In genomic region chr8:117670461-117670860, GRCm38 (mm10) we compare ENCODE assay signal across 19 mouse cellular contexts. TPM values are rescaled to one million over a fixed set of nuclear protein-coding genes. Genes with fewer than 3 reads are reported as not detected.
DNase-seq lines count a peak whose midpoint lies in the region.
"Had no signal": no experiment of that assay in that cellular context is flagged by ENCODE, and none has a peak within 500 bp of the region (broad histone marks: within the 10 kb centered on the region; RNA-seq: fewer than 3 reads in every experiment).

No protein-coding gene starts in this region.

- no peaks in the 10 kb centered on the region; the same call in 1 of the 2 replicates for H3K27me3 ChIP-seq in limb, embryonic 10.5 days (ENCODE audit: low read depth, poor library complexity, severe bottlenecking)
- no peaks in the 10 kb centered on the region for H3K27me3 ChIP-seq in midbrain, embryonic 10.5 days (ENCODE audit: low read depth, poor library complexity, severe bottlenecking)
- H3K27me3 ChIP-seq: forebrain, embryonic 12.5 days; midbrain, embryonic 13.5 days; neural tube, embryonic 15.5 days had no signal

- no peaks in the 10 kb centered on the region for H3K36me3 ChIP-seq in limb, embryonic 10.5 days
- no peaks in the 10 kb centered on the region for H3K36me3 ChIP-seq in midbrain, embryonic 10.5 days
- H3K36me3 ChIP-seq: forebrain, embryonic 12.5 days; hindbrain, embryonic 10.5 days; liver, embryonic 13.5 days; midbrain, embryonic 13.5 days; neural tube, embryonic 15.5 days had no signal

- 2% methylated on average over 11 of the region's 11 CpGs for WGBS in limb, embryonic 10.5 days
- 63% methylated on average over 11 of the region's 11 CpGs for WGBS in midbrain, embryonic 10.5 days

- peak overlapping the region; percentile 66; the same call in 1 of the 2 replicates for H3K27ac ChIP-seq in limb, embryonic 10.5 days
- H3K27ac ChIP-seq in midbrain, embryonic 10.5 days (replicated peaks): no peak overlapping the region
- H3K27ac ChIP-seq: forebrain, embryonic 12.5 days; gastrocnemius, adult 2 months; hindbrain, embryonic 10.5 days; liver, embryonic 13.5 days; midbrain, embryonic 13.5 days; neural tube, embryonic 15.5 days had no signal

- H3K4me1 ChIP-seq in limb, embryonic 10.5 days: peaks cover 36% of the 10 kb centered on the region
- H3K4me1 ChIP-seq in midbrain, embryonic 10.5 days: peaks cover 7% of the 10 kb centered on the region

- no peaks in the 10 kb centered on the region for H3K9me3 ChIP-seq in limb, embryonic 10.5 days (replicated peaks)
- no peaks in the 10 kb centered on the region for H3K9me3 ChIP-seq in midbrain, embryonic 10.5 days (replicated peaks)
- H3K9me3 ChIP-seq: forebrain, embryonic 12.5 days; hindbrain, embryonic 10.5 days; liver, embryonic 13.5 days; midbrain, embryonic 13.5 days; neural tube, embryonic 15.5 days had no signal

- peak; percentile 28 for DNase-seq in ZHBTc4 (ENCODE audit: low read depth, low spot score)
- DNase-seq in embryo, embryonic 10.5 days (ENCODE audit: low spot score): peak; percentile 50
- peak; percentile 81 for DNase-seq in fat pad, adult 2 months (ENCODE audit: extremely low read depth, low read depth, low spot score)
- DNase-seq in limb, embryonic 10.5 days (ENCODE audit: low spot score): peak; percentile 73
- no peak for DNase-seq in midbrain, embryonic 10.5 days (ENCODE audit: low spot score)
- no peak for DNase-seq in urinary bladder, postnatal 25 days (ENCODE audit: low spot score)
- no peak for DNase-seq in adrenal gland, postnatal 4 days (ENCODE audit: low spot score in 2 of 2)
- DNase-seq: cerebellum, adult 9-10 months; gastrocnemius, adult 2 months; heart, adult 11 months; liver, embryonic 13.5 days; thymus, postnatal 25 days had no signal

- peak overlapping the region; percentile 29 for H3K4me3 ChIP-seq in limb, embryonic 10.5 days
- no peak overlapping the region for H3K4me3 ChIP-seq in midbrain, embryonic 10.5 days
- H3K4me3 ChIP-seq: forebrain, embryonic 12.5 days; gastrocnemius, adult 2 months; hindbrain, embryonic 10.5 days; liver, embryonic 13.5 days; midbrain, embryonic 13.5 days; neural tube, embryonic 15.5 days had no signal

RNA-seq across cellular contexts. Expression of gene Sdr42e1, which starts 3.0 kb away (rescaled TPM):
- polyA plus RNA-seq in limb, embryonic 10.5 days (2016; fragmentation: Nextera tagmentation; extraction: Ambion mirVana): 0.64 and 0.78 TPM in 2 replicates
- 0.46 and 0.65 TPM in 2 replicates for polyA plus RNA-seq in midbrain, embryonic 10.5 days (2016; fragmentation: Nextera tagmentation; extraction: Ambion mirVana)
- total RNA-seq in adrenal gland, postnatal 4 days (2021): 1 to 10 TPM; 1.8 to 2.7 TPM

RNA-seq across cellular contexts. Expression of gene Hsd17b2, which starts 31.2 kb away (rescaled TPM):
- not detected in 2 replicates for polyA plus RNA-seq in limb, embryonic 10.5 days (2016; fragmentation: Nextera tagmentation; extraction: Ambion mirVana)
- 0.17 TPM in 1 of 2 replicates, not detected in the other for polyA plus RNA-seq in midbrain, embryonic 10.5 days (2016; fragmentation: Nextera tagmentation; extraction: Ambion mirVana)
- total RNA-seq in adrenal gland, postnatal 4 days (2021): 10 to 100 TPM in 1 of 2 experiments, under 1 TPM in 1; 0.84 to 18.8 TPM
- total RNA-seq: gastrocnemius, adult 2 months; left cerebral cortex, adult 8-10 months had no signal
- polyA plus RNA-seq: forebrain, embryonic 12.5 days; heart, embryonic 14.5 days; hindbrain, embryonic 10.5 days; lung, embryonic 16.5 days had no signal

Comparison
In these comparisons a context has a peak if more than half of its experiments do, and no peak if none do; other contexts are left out.
1. DNase-seq: peak in ZHBTc4 (single experiment), embryo, embryonic 10.5 days (single experiment), fat pad, adult 2 months (single experiment) and limb, embryonic 10.5 days (single experiment); none in midbrain, embryonic 10.5 days (single experiment), urinary bladder, postnatal 25 days (single experiment) and adrenal gland, postnatal 4 days (0 of 2).